Mouse (Mus musculus) intestine, postnatal 0 days (tissue): ENCODE results near the gene Plin3. TPM values are rescaled to one million over a fixed set of nuclear protein-coding genes. Genes with fewer than 3 reads are reported as not detected.
"Not testable (repeated sequence)": the region's sequence is repeated elsewhere in the genome, so short reads cannot be mapped to it uniquely, and the experiment has no call there.

Source experiments
- ATAC-seq: fragments of 200-750 bp; cut with Nextera tagmentation; 2 replicates; pipeline ENCODE4 v1.8.0; 2017; ENCODE audit warnings: mild to moderate bottlenecking, moderate TSS enrichment, moderate library complexity
- H3K27ac ChIP-seq: fragments of 300-500 bp; sonication (generic); 2 replicates; pipeline ENCODE4 v1.5.1; 2014; ENCODE audit warnings: mild to moderate bottlenecking, low read depth, low read length, moderate library complexity
- H3K27me3 ChIP-seq: fragments of 300-500 bp; sonication (generic); replicated peaks from 2 replicates; pipeline ENCODE4 v1.6.1; 2014; ENCODE audit warnings: low read length, mixed read lengths; ENCODE audit not compliant: control insufficient read depth, insufficient read depth
- H3K36me3 ChIP-seq: fragments of 300-500 bp; sonication (generic); 2 replicates; pipeline ENCODE4 v1.6.1; 2014; ENCODE audit warnings: mild to moderate bottlenecking, moderate library complexity; ENCODE audit not compliant: control insufficient read depth, insufficient read depth
- H3K4me1 ChIP-seq: fragments of 300-500 bp; sonication (generic); replicated peaks from 2 replicates; pipeline ENCODE4 v1.6.1; 2014; ENCODE audit warnings: antibody characterized with exemption, low read length, mixed read lengths; ENCODE audit not compliant: control insufficient read depth, insufficient read depth
- H3K4me2 ChIP-seq: fragments of 300-500 bp; sonication (generic); replicated peaks from 2 replicates; pipeline ENCODE4 v1.6.1; 2014; ENCODE audit warnings: low read depth, mild to moderate bottlenecking, moderate library complexity
- H3K4me3 ChIP-seq: fragments of 300-500 bp; sonication (generic); 2 replicates; pipeline ENCODE4 v1.5.1; 2014; ENCODE audit warnings: low read depth, low read length
- H3K9ac ChIP-seq: fragments of 300-500 bp; sonication (generic); 2 replicates; pipeline ENCODE4 v1.6.1; 2014; ENCODE audit warnings: mild to moderate bottlenecking, low read depth, low read length
- H3K9me3 ChIP-seq: fragments of 300-500 bp; sonication (generic); 2 replicates; pipeline ENCODE4 v1.6.1; 2016; ENCODE audit warnings: mixed run types; ENCODE audit not compliant: control insufficient read depth
- CTCF ChIP-seq: sonication (generic); IDR thresholded peaks from 2 replicates; pipeline ENCODE4 v1.5.1; 2016; ENCODE audit warnings: low read depth, mild to moderate bottlenecking, control low read depth, antibody characterized with exemption, moderate library complexity
- WGBS: fragments of 180-500 bp; shearing (Covaris S2); extraction: QIAGEN DNeasy Blood & Tissue Kit; methylation state at CpG from one replicate; pipeline ENCODE4 v1.1.7; 2014; 5-methylcytosine and 5-hydroxymethylcytosine counted together
- polyA plus RNA-seq: library from polyadenylated mRNA; unstranded; fragments of >200 nt; fragmentation: Nextera tagmentation; extraction: Ambion mirVana; gene quantifications from 2 replicates; pipeline ENCODE4 v1.2.1, GENCODE M21; 2015

Gene Plin3
- polyA plus RNA-seq, 1 experiment from 2014 or later = 521 TPM

DNA sequence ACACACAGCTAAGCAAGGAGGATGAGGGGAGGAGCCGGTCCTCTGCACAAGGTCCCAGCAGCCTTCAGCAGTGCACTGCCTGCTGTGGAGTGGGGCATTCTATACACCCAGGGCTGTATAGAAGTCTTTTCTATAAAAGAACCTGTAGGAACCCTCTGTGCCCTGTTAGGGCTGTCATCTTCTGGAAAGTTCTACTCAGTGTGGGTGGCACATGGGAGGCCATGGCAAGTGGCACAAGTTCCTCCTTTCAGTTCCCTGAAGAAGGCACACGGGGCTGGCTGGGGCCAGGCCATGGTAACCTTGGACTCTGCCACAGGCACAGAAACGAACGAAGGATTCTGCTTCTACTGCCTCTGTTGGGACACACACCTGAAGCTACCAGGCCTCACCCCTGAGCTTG lies 27.7 kb downstream of the Plin3 start:
- H3K9me3 ChIP-seq = no peaks in the 10 kb centered on the region
- H3K9ac ChIP-seq = no peak overlapping the region
- no peak for TF ChIP-seq CTCF
- no peaks in the 10 kb centered on the region for H3K4me1 ChIP-seq
- H3K27ac ChIP-seq = no peak overlapping the region
- 67% methylated on average over 4 of the region's 4 CpGs for WGBS
- no peaks in the 10 kb centered on the region for H3K27me3 ChIP-seq
- H3K4me3 ChIP-seq = no peak overlapping the region
- ATAC-seq = no peak
- H3K4me2 ChIP-seq = no peak overlapping the region
- H3K36me3 ChIP-seq = peaks cover 27% of the 10 kb centered on the region

DNA sequence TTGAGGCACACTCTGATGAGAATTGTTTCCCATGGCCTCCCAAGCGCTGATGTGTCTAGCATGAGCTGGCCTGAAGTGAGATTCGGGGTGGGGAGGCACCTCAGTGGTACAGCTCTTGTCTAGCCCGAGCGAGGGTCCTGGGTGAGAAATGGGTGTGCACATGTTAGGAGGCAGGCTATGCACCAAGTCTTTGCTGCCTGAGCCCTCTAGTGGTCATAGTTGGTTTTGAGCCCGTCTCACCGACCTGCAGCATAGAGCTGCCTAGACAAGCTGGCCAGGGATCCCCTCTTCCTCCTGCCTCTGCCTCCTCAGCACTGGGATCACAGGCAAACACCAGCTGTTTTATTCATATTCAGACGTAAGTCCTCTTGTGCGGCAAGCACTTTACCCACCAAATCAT lies 28.7 kb downstream of the Plin3 start:
- peaks cover 33% of the 10 kb centered on the region for H3K36me3 ChIP-seq
- peak; percentile 46; the same call in 1 of the 2 replicates for ATAC-seq
- WGBS = 22% methylated on average over 8 of the region's 8 CpGs
- TF ChIP-seq CTCF = peak; percentile 93
- no peak overlapping the region for H3K4me2 ChIP-seq
- no peaks in the 10 kb centered on the region for H3K4me1 ChIP-seq
- H3K4me3 ChIP-seq = no peak overlapping the region
- H3K27me3 ChIP-seq = no peaks in the 10 kb centered on the region
- H3K9me3 ChIP-seq = no peaks in the 10 kb centered on the region
- no peak overlapping the region for H3K27ac ChIP-seq
- H3K9ac ChIP-seq = no peak overlapping the region

DNA sequence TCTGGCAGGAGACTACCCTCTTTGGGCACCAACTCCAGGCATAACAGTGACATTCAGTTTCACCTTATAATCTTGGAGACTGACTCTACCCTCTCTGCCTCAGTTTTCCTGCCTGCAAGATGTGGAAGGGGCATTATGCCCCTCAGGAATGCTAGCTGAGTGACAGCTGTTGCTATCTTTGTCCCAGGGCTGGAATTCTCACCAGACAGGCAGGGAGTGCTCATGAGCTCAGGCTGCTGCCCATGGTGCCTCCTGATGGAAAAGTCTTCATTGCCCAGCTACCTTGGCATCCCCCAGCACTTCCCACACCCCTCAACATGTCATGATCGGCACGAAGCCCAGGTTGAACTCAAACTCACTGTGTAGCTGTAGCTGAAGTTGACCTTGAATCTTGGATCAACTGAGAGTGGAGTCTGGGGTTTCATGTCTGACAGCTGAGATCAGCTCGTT lies 30.0 kb downstream of the Plin3 start:
- ATAC-seq = no peak
- Histone ChIP-seq H3K27ac (no peak overlapping the region), H3K4me3 (no peak overlapping the region), H3K9ac (no peak overlapping the region), H3K4me2 (no peak overlapping the region), H3K4me1 (no peaks in the 10 kb centered on the region), H3K36me3 (peaks cover 35% of the 10 kb centered on the region), H3K9me3 (no peaks in the 10 kb centered on the region), H3K27me3 (no peaks in the 10 kb centered on the region)
- WGBS = 80% methylated on average over 3 of the region's 3 CpGs
- no peak for TF ChIP-seq CTCF

DNA sequence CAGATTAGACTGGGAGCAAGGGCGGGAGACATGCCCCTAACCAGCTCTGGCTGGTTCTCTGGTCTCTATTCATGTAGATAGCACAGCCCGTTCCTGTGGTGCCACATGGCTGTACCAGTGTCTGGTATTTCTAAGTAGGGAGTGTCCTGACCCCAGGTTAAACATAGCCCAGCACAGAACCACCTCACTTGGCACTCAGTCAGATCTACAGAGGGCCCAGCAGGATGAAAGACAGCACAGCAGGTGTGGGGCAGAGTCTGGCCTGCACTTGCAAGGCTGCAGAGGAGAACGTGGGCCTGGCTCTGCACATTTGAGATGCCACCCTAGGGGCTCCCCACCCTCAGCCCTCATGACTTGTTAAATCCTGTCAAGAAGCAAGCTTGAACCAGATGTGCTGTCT lies 31.5 kb downstream of the Plin3 start:
- H3K4me2 ChIP-seq = no peak overlapping the region
- no peak overlapping the region for H3K4me3 ChIP-seq
- no peak for TF ChIP-seq CTCF
- ATAC-seq = no peak
- H3K9me3 ChIP-seq = no peaks in the 10 kb centered on the region
- peaks cover 35% of the 10 kb centered on the region for H3K36me3 ChIP-seq
- H3K27ac ChIP-seq = no peak overlapping the region
- no peaks in the 10 kb centered on the region for H3K4me1 ChIP-seq
- WGBS = 67% methylated on average over 3 of the region's 3 CpGs
- no peaks in the 10 kb centered on the region for H3K27me3 ChIP-seq
- no peak overlapping the region for H3K9ac ChIP-seq

DNA sequence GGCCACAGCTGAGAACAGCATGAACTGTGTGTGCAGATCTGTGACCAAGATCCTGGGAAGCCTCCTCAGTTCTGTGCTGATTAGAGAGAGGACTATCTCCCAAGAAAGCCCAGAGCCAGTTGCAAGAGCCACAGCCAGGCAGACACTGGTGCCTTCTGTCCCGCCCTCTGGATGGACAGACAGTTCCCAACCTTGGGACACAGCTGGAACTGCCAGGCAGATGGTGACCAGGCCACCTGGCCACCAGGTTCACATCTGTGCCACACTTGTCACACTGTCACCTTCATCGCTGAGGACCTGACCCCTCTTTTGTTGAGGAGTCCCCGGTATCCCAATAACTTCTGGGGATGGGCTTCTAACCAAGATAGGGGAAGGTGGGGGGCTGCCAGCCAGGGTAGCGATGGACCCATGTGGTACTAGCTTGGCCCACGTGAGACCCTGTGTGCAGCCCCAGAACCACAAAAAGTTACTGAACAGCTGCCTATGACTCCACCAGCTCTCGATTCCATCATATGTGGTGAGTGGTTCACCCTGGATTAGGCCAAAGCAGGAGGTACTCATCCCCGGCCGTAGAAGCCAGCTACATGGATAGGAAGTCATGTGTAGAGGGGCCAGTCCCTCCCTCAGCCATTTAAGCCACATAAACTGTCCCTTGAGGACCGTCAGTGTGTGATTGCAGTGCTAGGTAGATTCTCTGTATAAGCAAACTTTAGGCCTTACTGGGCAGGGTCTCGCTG lies 33.2 kb downstream of the Plin3 start:
- Histone ChIP-seq H3K27ac (no peak overlapping the region), H3K4me1 (no peaks in the 10 kb centered on the region), H3K27me3 (no peaks in the 10 kb centered on the region), H3K36me3 (peaks cover 35% of the 10 kb centered on the region), H3K9me3 (no peaks in the 10 kb centered on the region), H3K4me2 (no peak overlapping the region), H3K9ac (no peak overlapping the region), H3K4me3 (no peak overlapping the region)
- no peak for TF ChIP-seq CTCF
- WGBS = 89% methylated on average over 10 of the region's 10 CpGs
- ATAC-seq = no peak

DNA sequence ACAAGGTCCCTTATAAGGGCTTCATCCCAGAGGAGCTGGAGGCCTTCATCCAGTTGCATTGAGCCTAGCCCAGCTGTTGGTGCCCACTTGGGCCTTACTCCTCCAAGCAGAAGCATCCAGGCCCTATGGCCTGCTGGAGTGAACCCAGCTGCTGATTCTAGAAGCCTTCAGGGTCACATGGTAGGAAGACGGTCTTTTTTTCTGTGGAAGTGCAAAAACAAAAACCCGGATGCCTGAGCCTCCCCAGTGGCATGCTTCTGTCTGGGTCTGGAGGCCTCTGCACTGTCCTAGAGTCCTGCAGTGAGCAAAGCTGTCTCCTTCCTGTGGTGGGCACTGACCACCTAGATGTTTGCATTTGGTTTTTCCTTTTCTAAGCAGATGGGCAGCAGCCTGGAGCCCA lies 33.9 kb downstream of the Plin3 start:
- H3K4me1 ChIP-seq, H3K9me3 ChIP-seq, H3K4me3 ChIP-seq, H3K27me3 ChIP-seq, ATAC-seq, H3K9ac ChIP-seq, H3K27ac ChIP-seq: not testable (repeated sequence)
- peaks cover 35% of the 10 kb centered on the region for H3K36me3 ChIP-seq
- 52% methylated on average over 2 of the region's 2 CpGs for WGBS
- H3K4me2 ChIP-seq = peak overlapping the region; percentile 9; the same call in 1 of the 2 replicates

DNA sequence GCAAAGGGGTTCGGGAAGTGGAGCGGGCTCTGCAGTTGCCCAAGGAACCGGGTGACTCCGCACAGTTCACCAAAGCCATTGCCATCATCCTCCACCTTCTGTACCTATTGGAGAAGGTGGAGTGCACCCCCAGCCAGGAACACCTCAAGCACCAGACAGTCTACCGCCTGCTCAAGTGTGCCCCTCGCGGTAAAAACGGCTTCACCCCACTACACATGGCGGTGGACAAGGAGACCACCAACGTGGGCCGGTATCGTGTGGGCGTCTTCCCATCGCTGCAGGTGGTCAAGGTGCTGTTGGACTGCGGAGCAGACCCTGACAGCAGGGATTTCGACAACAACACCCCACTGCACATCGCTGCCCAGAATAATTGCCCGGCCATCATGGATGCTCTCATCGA lies 34.4 kb downstream of the Plin3 start:
- H3K4me1 ChIP-seq, H3K9me3 ChIP-seq, H3K4me3 ChIP-seq, H3K9ac ChIP-seq, H3K27me3 ChIP-seq, ATAC-seq, H3K27ac ChIP-seq: not testable (repeated sequence)
- H3K4me2 ChIP-seq = peak overlapping the region; percentile 87
- 93% methylated on average over 19 of the region's 19 CpGs for WGBS
- peaks cover 35% of the 10 kb centered on the region for H3K36me3 ChIP-seq
